Mouse (Mus musculus) CH12.LX (cell line): ENCODE measurements at regions not wholly inside any gene's neighbourhood (a gene's known extent, or its start where the extent isn't known, plus 50 kb on each side); places are given as distances from the start of the nearest gene placed in this dataset.

Experiments
- DNase-seq: peaks from one replicate; pipeline ENCODE4 v3.0.0-alpha.2; 2013; ENCODE audit errors: extremely low read depth
- H3K27ac ChIP-seq: 2 replicates; pipeline ENCODE4 v1.5.1; 2012; ENCODE audit warnings: low read depth, mild to moderate bottlenecking, control low read depth, moderate library complexity; ENCODE audit not compliant: insufficient read depth
- H3K27me3 ChIP-seq: replicated peaks from 2 replicates; pipeline ENCODE3; 2012; ENCODE audit warnings: inconsistent platforms
- H3K36me3 ChIP-seq, 2 experiments: replicated peaks in 1 of 2; 2 replicates each; pipeline versions ENCODE3 to v1.6.1; 2012; ENCODE audit warnings: inconsistent platforms in 1 of 2, low read length in 1 of 2, mild to moderate bottlenecking in 1 of 2, mixed read lengths in 1 of 2, moderate library complexity in 1 of 2; ENCODE audit not compliant: control insufficient read depth in 1 of 2, insufficient read depth in 1 of 2
- H3K4me1 ChIP-seq, 2 experiments: 2 replicates each; pipeline ENCODE4 v1.6.1; 2012; ENCODE audit warnings: inconsistent platforms in 1 of 2, moderate library complexity in 1 of 2; ENCODE audit not compliant: insufficient read depth in 2 of 2, control insufficient read depth in 1 of 2
- H3K4me2 ChIP-seq: 2 replicates; pipeline ENCODE4 v1.6.1; 2012; ENCODE audit warnings: low read depth, mild to moderate bottlenecking, control low read depth; ENCODE audit not compliant: poor library complexity, insufficient read depth, severe bottlenecking
- H3K4me3 ChIP-seq, 3 experiments: fragments of 150-350 bp in 1 of 3; sonication (generic) in 1 of 3; replicated peaks in 1 of 3; 2 replicates each; pipeline versions ENCODE3 to v1.5.1; 2011 to 2012; ENCODE audit warnings: low read depth in 2 of 3, low read length in 2 of 3, mild to moderate bottlenecking in 2 of 3, moderate library complexity in 2 of 3, control low read depth in 1 of 3, improper control_type of control experiment in 1 of 3, inconsistent platforms in 1 of 3, mixed read lengths in 1 of 3; ENCODE audit not compliant: poor library complexity in 1 of 3
- H3K79me2 ChIP-seq: replicated peaks from 2 replicates; pipeline ENCODE4 v1.6.1; 2012; ENCODE audit warnings: mild to moderate bottlenecking, moderate library complexity; ENCODE audit not compliant: control insufficient read depth, poor library complexity, insufficient read depth, severe bottlenecking; ENCODE audit errors: extremely low read depth
- H3K9ac ChIP-seq: 2 replicates; pipeline ENCODE4 v1.6.1; 2012; ENCODE audit warnings: low read depth, mild to moderate bottlenecking, control low read depth, moderate library complexity; ENCODE audit not compliant: insufficient read depth
- H3K9me3 ChIP-seq: replicated peaks from 2 replicates; pipeline ENCODE3; 2012; ENCODE audit warnings: low read length, inconsistent platforms, mixed read lengths
- BHLHE40 ChIP-seq: IDR thresholded peaks from 2 replicates; pipeline ENCODE4 v1.6.1; 2011; ENCODE audit warnings: mild to moderate bottlenecking, low read depth, low read length, improper control_type of control experiment
- CHD1 ChIP-seq: IDR thresholded peaks from 2 replicates; pipeline ENCODE4 v1.6.1; 2012; ENCODE audit warnings: low read depth, low read length, improper control_type of control experiment, inconsistent platforms
- CHD2 ChIP-seq: IDR thresholded peaks from 2 replicates; pipeline ENCODE4 v1.6.1; 2011; ENCODE audit warnings: low read length, improper control_type of control experiment
- CTCF ChIP-seq, 2 experiments: IDR thresholded peaks in 1 of 2; conservative IDR thresholded peaks in 1 of 2; 2 replicates each; pipeline ENCODE4 v1.5.1; 2011 to 2012; ENCODE audit warnings: low read depth in 2 of 2, low read length in 2 of 2, improper control_type of control experiment in 1 of 2, inconsistent platforms in 1 of 2, mild to moderate bottlenecking in 1 of 2, moderate library complexity in 1 of 2
- ELF1 ChIP-seq: IDR thresholded peaks from 2 replicates; pipeline ENCODE4 v1.6.1; 2014; ENCODE audit warnings: low read depth, mild to moderate bottlenecking, inconsistent platforms, low read length, improper control_type of control experiment
- GABPA ChIP-seq: IDR thresholded peaks from 2 replicates; pipeline ENCODE4 v1.6.1; 2012; ENCODE audit warnings: low read depth, low read length, improper control_type of control experiment, inconsistent platforms; ENCODE audit not compliant: insufficient replicate concordance
- HCFC1 ChIP-seq: IDR thresholded peaks from 2 replicates; pipeline ENCODE4 v1.6.1; 2012; ENCODE audit warnings: low read depth, mild to moderate bottlenecking, inconsistent platforms, low read length, improper control_type of control experiment
- IRF4 ChIP-seq: IDR thresholded peaks from 2 replicates; pipeline ENCODE4 v1.6.1; 2014; ENCODE audit warnings: low read depth, mild to moderate bottlenecking, inconsistent platforms, low read length, improper control_type of control experiment
- JUND ChIP-seq: conservative IDR thresholded peaks from 2 replicates; pipeline ENCODE4 v1.6.1; 2011; ENCODE audit warnings: low read depth, low read length, improper control_type of control experiment
- KAT2A ChIP-seq: IDR thresholded peaks from 2 replicates; pipeline ENCODE4 v1.6.1; 2012; ENCODE audit warnings: low read length, improper control_type of control experiment, inconsistent platforms; ENCODE audit not compliant: insufficient replicate concordance
- MAFK ChIP-seq: IDR thresholded peaks from 2 replicates; pipeline ENCODE4 v1.6.1; 2011; ENCODE audit warnings: low read length, improper control_type of control experiment; ENCODE audit not compliant: insufficient replicate concordance
- MAX ChIP-seq: IDR thresholded peaks from 2 replicates; pipeline ENCODE4 v1.6.1; 2011; ENCODE audit warnings: low read length, improper control_type of control experiment
- MAZ ChIP-seq: IDR thresholded peaks from 2 replicates; pipeline ENCODE4 v1.6.1; 2012; ENCODE audit warnings: low read depth, mild to moderate bottlenecking, inconsistent platforms, low read length, improper control_type of control experiment, moderate library complexity
- MXI1 ChIP-seq: IDR thresholded peaks from 2 replicates; pipeline ENCODE4 v1.6.1; 2011; ENCODE audit warnings: mild to moderate bottlenecking, low read depth, low read length, improper control_type of control experiment
- POLR2A ChIP-seq: IDR thresholded peaks from 2 replicates; pipeline ENCODE4 v1.6.1; 2011; ENCODE audit warnings: low read depth, mild to moderate bottlenecking, improper control_type of control experiment, low read length
- RCOR1 ChIP-seq: conservative IDR thresholded peaks from 2 replicates; pipeline ENCODE4 v1.6.1; 2012; ENCODE audit warnings: low read depth, mild to moderate bottlenecking, inconsistent platforms, low read length, improper control_type of control experiment
- SIN3A ChIP-seq: IDR thresholded peaks from 2 replicates; pipeline ENCODE4 v1.6.1; 2012; ENCODE audit warnings: low read length, improper control_type of control experiment, inconsistent platforms
- SMC3 ChIP-seq: IDR thresholded peaks from 2 replicates; pipeline ENCODE4 v1.6.1; 2011; ENCODE audit warnings: low read depth, low read length, improper control_type of control experiment
- TCF12 ChIP-seq: IDR thresholded peaks from 2 replicates; pipeline ENCODE4 v1.6.1; 2014; ENCODE audit warnings: low read depth, mild to moderate bottlenecking, inconsistent platforms, low read length, improper control_type of control experiment
- UBTF ChIP-seq: IDR thresholded peaks from 2 replicates; pipeline ENCODE4 v1.6.1; 2012; ENCODE audit warnings: low read depth, mild to moderate bottlenecking, inconsistent platforms, low read length, improper control_type of control experiment, moderate library complexity
- ZC3H11A ChIP-seq: IDR thresholded peaks from 2 replicates; pipeline ENCODE4 v1.6.1; 2012; ENCODE audit warnings: low read depth, mild to moderate bottlenecking, inconsistent platforms, low read length, improper control_type of control experiment
- ZKSCAN1 ChIP-seq: IDR thresholded peaks from 2 replicates; pipeline ENCODE4 v1.6.1; 2012; ENCODE audit warnings: low read depth, inconsistent platforms, low read length, improper control_type of control experiment, borderline replicate concordance
- ZNF384 ChIP-seq: IDR thresholded peaks from 2 replicates; pipeline ENCODE4 v1.6.1; 2012; ENCODE audit warnings: low read depth, low read length, improper control_type of control experiment, inconsistent platforms
- dilution Hi-C: fragments of 300-500 bp; cut with MboI; formaldehyde crosslinking; loops from 2 replicates; pipeline ENCODE4 v1.14.3; 2020; ENCODE audit warnings: low sequenced_read_pairs; ENCODE audit not compliant: extremely low pct_unique_long_range_greater_than_20kb, extremely low pct_ligation_motif_present
- in situ Hi-C: fragments of 300-500 bp; cut with MboI; formaldehyde crosslinking; loops from 3 replicates; pipeline ENCODE4 v1.14.3; 2019; ENCODE audit warnings: low sequenced_read_pairs, low pct_ligation_motif_present, low pct_unique_long_range_greater_than_20kb, mixed read lengths

DNA sequence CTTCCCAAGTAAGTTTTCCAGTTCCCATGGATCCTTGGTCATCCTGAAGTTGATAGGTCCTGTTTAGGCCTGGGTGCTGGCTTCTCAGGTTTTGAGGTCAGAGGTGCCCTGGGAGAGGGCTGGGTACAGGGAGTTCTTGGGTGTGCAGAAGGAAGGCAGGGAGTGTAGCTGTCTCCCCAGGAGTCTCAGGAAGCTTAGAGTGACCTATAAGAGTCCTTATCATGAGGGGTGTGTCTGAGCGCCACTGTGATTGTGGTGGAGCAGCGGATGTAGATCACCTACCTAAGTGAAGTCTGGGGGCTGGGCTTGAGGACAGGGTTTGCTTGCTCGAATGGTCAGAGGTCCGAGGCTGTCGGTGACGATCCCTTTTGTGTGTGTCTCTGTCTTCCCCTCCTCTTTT, 148.8 kb upstream of the Pitx1 start:
- no peak for DNase-seq
- in situ Hi-C loops = no loop called here
- Histone ChIP-seq H3K36me3 (no peaks in the 10 kb centered on the region), H3K4me2 (no peak overlapping the region), H3K4me3 (no peak overlapping the region), H3K9ac (no peak overlapping the region), H3K4me1 (no peaks in the 10 kb centered on the region), H3K27ac (no peak overlapping the region), H3K27me3 (peaks cover 44% of the 10 kb centered on the region), H3K79me2 (no peaks in the 10 kb centered on the region), H3K9me3 (no peaks in the 10 kb centered on the region)
- TF ChIP-seq KAT2A (no peak), UBTF (no peak), RCOR1 (no peak), HCFC1 (no peak), ELF1 (no peak), BHLHE40 (no peak), POLR2A (no peak), MAFK (no peak), CHD1 (no peak), ZC3H11A (no peak), ZKSCAN1 (no peak)
- dilution Hi-C loops = no loop called here

DNA sequence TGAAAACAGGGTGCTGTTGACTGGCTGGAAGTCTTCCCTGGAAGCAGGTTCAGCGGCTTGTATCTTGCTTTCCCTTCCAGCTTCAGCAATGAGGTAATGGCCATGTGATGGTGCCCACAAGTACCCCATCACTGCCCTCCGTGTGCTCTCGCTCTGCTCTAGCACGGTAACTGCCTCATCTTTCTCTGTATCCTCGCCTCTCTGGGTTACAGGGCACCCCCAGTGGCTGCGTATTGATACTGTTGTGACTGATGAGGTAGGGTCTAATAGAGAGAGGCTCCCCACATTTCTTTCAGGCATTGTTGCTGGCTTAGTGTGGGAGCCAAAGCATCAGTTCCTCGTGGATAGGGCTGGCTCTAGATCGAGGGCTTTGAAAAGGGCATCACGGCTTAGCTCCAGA, 147.9 kb upstream of the Pitx1 start:
- Histone ChIP-seq H3K4me3 (no peak overlapping the region), H3K27me3 (peaks cover 49% of the 10 kb centered on the region), H3K27ac (no peak overlapping the region), H3K4me2 (no peak overlapping the region), H3K4me1 (no peaks in the 10 kb centered on the region), H3K9ac (no peak overlapping the region), H3K36me3 (no peaks in the 10 kb centered on the region), H3K79me2 (no peaks in the 10 kb centered on the region), H3K9me3 (no peaks in the 10 kb centered on the region)
- in situ Hi-C loops (no loop called here), dilution Hi-C loops (no loop called here)
- TF ChIP-seq RCOR1 (no peak), MAZ (no peak), ZNF384 (no peak), SMC3 (no peak), GABPA (no peak), IRF4 (no peak), POLR2A (no peak), KAT2A (no peak), MXI1 (no peak), MAX (no peak), UBTF (no peak), SIN3A (no peak), ELF1 (no peak), CTCF (conservative IDR thresholded peaks at IDR 0.05 in 1 of 2, IDR thresholded peaks at IDR 0.05 in 1 of 2; ENCODE audit: low read depth in 2 of 2, low read length in 2 of 2) (no peak), JUND (no peak), CHD2 (no peak), TCF12 (no peak)
- no peak for DNase-seq
